Mouse (Mus musculus) stomach, postnatal 0 days (tissue): ENCODE data around the gene Padi4. TPM values are rescaled to one million over a fixed set of nuclear protein-coding genes. Genes with fewer than 3 reads are reported as not detected.

Experiments
- ATAC-seq: fragments of 200-750 bp; cut with Nextera tagmentation; 2 replicates; pipeline ENCODE4 v1.8.0; 2017; ENCODE audit not compliant: low FRiP score, low TSS enrichment
- DNase-seq: peaks from one replicate; pipeline ENCODE4 v3.0.0-alpha.2; 2016; ENCODE audit warnings: low spot score
- H3K27ac ChIP-seq: fragments of 300-500 bp; sonication (generic); replicated peaks from 2 replicates; pipeline ENCODE4 v1.5.1; 2014; ENCODE audit warnings: mild to moderate bottlenecking, control low read depth
- H3K27me3 ChIP-seq: fragments of 300-500 bp; sonication (generic); 2 replicates; pipeline ENCODE4 v1.6.1; 2014; ENCODE audit warnings: low read length; ENCODE audit not compliant: control insufficient read depth, insufficient read depth
- H3K36me3 ChIP-seq: fragments of 300-500 bp; sonication (generic); 2 replicates; pipeline ENCODE4 v1.6.1; 2014; ENCODE audit warnings: low read length, mixed read lengths; ENCODE audit not compliant: control insufficient read depth, insufficient read depth
- H3K4me1 ChIP-seq: fragments of 300-500 bp; sonication (generic); replicated peaks from 2 replicates; pipeline ENCODE4 v1.6.1; 2014; ENCODE audit warnings: antibody characterized with exemption; ENCODE audit not compliant: control insufficient read depth, insufficient read depth
- H3K4me2 ChIP-seq: fragments of 300-500 bp; sonication (generic); replicated peaks from 2 replicates; pipeline ENCODE4 v1.6.1; 2014; ENCODE audit warnings: low read depth, mild to moderate bottlenecking, control low read depth, moderate library complexity
- H3K4me3 ChIP-seq: fragments of 300-500 bp; sonication (generic); 2 replicates; pipeline ENCODE4 v1.5.1; 2014; ENCODE audit warnings: low read depth, low read length, control low read depth
- H3K9ac ChIP-seq: fragments of 300-500 bp; sonication (generic); 2 replicates; pipeline ENCODE4 v1.6.1; 2014; ENCODE audit warnings: mild to moderate bottlenecking, low read length, control low read depth, mixed read lengths
- H3K9me3 ChIP-seq: fragments of 300-500 bp; sonication (generic); 2 replicates; pipeline ENCODE4 v1.6.1; 2016; ENCODE audit warnings: low read length; ENCODE audit not compliant: control insufficient read depth
- CTCF ChIP-seq: IDR thresholded peaks from 2 replicates; pipeline ENCODE4 v1.5.1; 2016; ENCODE audit warnings: antibody characterized with exemption, low read depth, mild to moderate bottlenecking, moderate library complexity
- EP300 ChIP-seq: optimal IDR thresholded peaks from 2 replicates; pipeline ENCODE3; 2016; ENCODE audit warnings: antibody characterized with exemption
- WGBS: fragments of 180-500 bp; shearing (Covaris S2); extraction: QIAGEN DNeasy Blood & Tissue Kit; methylation state at CpG from one replicate; pipeline ENCODE4 v1.1.7; 2014; 5-methylcytosine and 5-hydroxymethylcytosine counted together
- polyA plus RNA-seq: library from polyadenylated mRNA; unstranded; fragments of >200 nt; fragmentation: Nextera tagmentation; extraction: Ambion mirVana; gene quantifications from 2 replicates; pipeline ENCODE4 v1.2.1, GENCODE M21; 2015

Gene Padi4
- polyA plus RNA-seq, 1 experiment from 2014 or later, result 0.23 TPM

- Histone ChIP-seq H3K36me3 (peaks cover 20% of the 10 kb centered on the region), H3K27me3 (no peaks in the 10 kb centered on the region), H3K9ac (peak overlapping the region; percentile 38; the same call in 1 of the 2 replicates), H3K9me3 (no peaks in the 10 kb centered on the region), H3K4me1 (no peaks in the 10 kb centered on the region), H3K4me3 (no peak overlapping the region), H3K4me2 (no peak overlapping the region), H3K27ac (no peak overlapping the region)
- no peak for TF ChIP-seq EP300
- no peak for TF ChIP-seq CTCF
- no peak for ATAC-seq
- 71% methylated on average over 20 of the region's 20 CpGs for WGBS
- DNase-seq, result no peak
These were observed 52.0 kb downstream of the Padi4 start for GRCm38 (mm10) chr4:140721968-140722490.

DNA sequence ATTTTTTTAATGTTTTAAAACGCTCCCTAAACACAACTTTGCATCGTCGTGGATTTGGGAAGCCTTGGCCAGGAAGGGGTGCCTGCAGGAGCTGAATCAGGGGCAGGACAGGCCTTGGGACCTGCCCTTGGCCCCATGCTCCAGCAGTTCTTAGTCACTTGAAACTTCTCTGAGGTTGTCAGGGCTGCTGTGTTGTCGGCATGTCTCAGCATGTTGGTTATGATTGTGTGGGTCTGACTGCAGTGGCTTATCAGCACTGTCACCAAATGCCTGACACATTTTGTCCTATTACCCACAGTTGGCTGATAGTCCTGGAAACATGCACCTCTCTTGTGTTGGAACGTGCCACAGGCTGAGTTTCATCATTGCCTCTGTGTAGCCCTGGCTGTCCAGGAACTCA lies 53.9 kb downstream of the Padi4 start:
- no peak overlapping the region for H3K4me2 ChIP-seq
- H3K36me3 ChIP-seq, result peaks cover 35% of the 10 kb centered on the region
- H3K9me3 ChIP-seq, result no peaks in the 10 kb centered on the region
- no peaks in the 10 kb centered on the region for H3K4me1 ChIP-seq
- no peak overlapping the region for H3K4me3 ChIP-seq
- 64% methylated on average over 5 of the region's 5 CpGs for WGBS
- ATAC-seq (no peak), DNase-seq (no peak)
- H3K27ac ChIP-seq, result no peak overlapping the region
- H3K27me3 ChIP-seq, result no peaks in the 10 kb centered on the region
- TF ChIP-seq CTCF, result no peak
- no peak for TF ChIP-seq EP300
- no peak overlapping the region for H3K9ac ChIP-seq

DNA sequence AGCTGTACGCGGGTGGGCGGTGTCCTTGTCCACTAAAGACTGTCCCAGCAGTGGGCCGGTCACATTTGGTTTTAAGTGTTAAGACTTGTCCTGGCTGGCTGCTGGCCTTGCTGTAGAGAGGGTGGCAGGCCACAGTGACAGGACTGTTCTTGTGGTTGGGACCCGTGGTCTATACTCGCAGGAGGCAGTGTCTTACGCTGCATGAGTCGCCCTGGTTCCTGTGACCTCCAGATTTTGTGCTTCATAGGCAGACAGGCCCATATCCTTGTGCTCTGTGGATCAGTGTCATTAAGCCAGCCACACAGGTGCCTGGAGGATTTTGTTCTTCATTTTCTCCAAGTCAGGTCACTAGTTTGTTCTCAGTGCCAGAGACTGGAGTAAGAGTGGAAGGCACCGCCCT lies 55.6 kb downstream of the Padi4 start:
- ATAC-seq (no peak), DNase-seq (no peak)
- no peak overlapping the region for H3K9ac ChIP-seq
- no peaks in the 10 kb centered on the region for H3K27me3 ChIP-seq
- TF ChIP-seq EP300 (no peak), CTCF (no peak)
- no peak overlapping the region for H3K27ac ChIP-seq
- no peak overlapping the region for H3K4me3 ChIP-seq
- H3K4me1 ChIP-seq, result no peaks in the 10 kb centered on the region
- H3K4me2 ChIP-seq, result no peak overlapping the region
- peaks cover 41% of the 10 kb centered on the region for H3K36me3 ChIP-seq
- H3K9me3 ChIP-seq, result no peaks in the 10 kb centered on the region
- WGBS, result 92% methylated on average over 9 of the region's 9 CpGs

- Histone ChIP-seq H3K36me3 (peaks cover 51% of the 10 kb centered on the region), H3K4me2 (no peak overlapping the region), H3K27me3 (no peaks in the 10 kb centered on the region), H3K4me3 (no peak overlapping the region), H3K9ac (no peak overlapping the region), H3K4me1 (no peaks in the 10 kb centered on the region), H3K27ac (no peak overlapping the region), H3K9me3 (no peaks in the 10 kb centered on the region)
- ATAC-seq, result no peak
- 90% methylated on average over 11 of the region's 11 CpGs for WGBS
- no peak for TF ChIP-seq CTCF
- no peak for TF ChIP-seq EP300
- DNase-seq, result no peak
These were observed 57.0 kb downstream of the Padi4 start for GRCm38 (mm10) chr4:140716994-140717393.

- no peak overlapping the region for H3K27ac ChIP-seq
- H3K4me1 ChIP-seq, result no peaks in the 10 kb centered on the region
- H3K36me3 ChIP-seq, result peaks cover 47% of the 10 kb centered on the region
- H3K9ac ChIP-seq, result no peak overlapping the region
- DNase-seq (no peak), ATAC-seq (no peak)
- H3K4me2 ChIP-seq, result no peak overlapping the region
- TF ChIP-seq CTCF (no peak), EP300 (no peak)
- WGBS, result 72% methylated on average over 5 of the region's 5 CpGs
- no peaks in the 10 kb centered on the region for H3K9me3 ChIP-seq
- no peaks in the 10 kb centered on the region for H3K27me3 ChIP-seq
- H3K4me3 ChIP-seq, result no peak overlapping the region
These were observed 59.5 kb downstream of the Padi4 start for GRCm38 (mm10) chr4:140714586-140714985.

GRCm38 (mm10) chr4:140713480-140714365 lies 60.3 kb downstream of the Padi4 start:
- Histone ChIP-seq H3K4me3 (no peak overlapping the region), H3K27ac (no peak overlapping the region), H3K9ac (no peak overlapping the region), H3K27me3 (no peaks in the 10 kb centered on the region), H3K36me3 (peaks cover 48% of the 10 kb centered on the region), H3K4me1 (no peaks in the 10 kb centered on the region), H3K4me2 (no peak overlapping the region), H3K9me3 (no peaks in the 10 kb centered on the region)
- TF ChIP-seq CTCF (peak; percentile 98), EP300 (no peak)
- DNase-seq (peak; percentile 93), ATAC-seq (peak; percentile 83)
- WGBS, result 35% methylated on average over 29 of the region's 29 CpGs
